Mouse (Mus musculus) C2C12 (cell line): ENCODE measurements around the gene Olfr721-ps1. TPM values are rescaled to one million over a fixed set of nuclear protein-coding genes. Genes with fewer than 3 reads are reported as not detected.

Source experiments
- H3K27me3 ChIP-seq: one replicate; pipeline ENCODE4 v1.6.1; 2011; ENCODE audit not compliant: control insufficient read depth, insufficient read depth, insufficient read length
- H3K36me3 ChIP-seq: one replicate; pipeline ENCODE4 v1.6.1; 2011; ENCODE audit not compliant: control insufficient read depth, insufficient read depth
- H3K4me3 ChIP-seq: one replicate; pipeline ENCODE4 v1.5.1; 2011; ENCODE audit warnings: mild to moderate bottlenecking, control low read depth; ENCODE audit not compliant: poor library complexity, insufficient read depth, severe bottlenecking
- H3K79me2 ChIP-seq: one replicate; pipeline ENCODE4 v1.6.1; 2011; ENCODE audit not compliant: control insufficient read depth, insufficient read depth
- H3K79me3 ChIP-seq: one replicate; pipeline ENCODE4 v1.6.1; 2011; ENCODE audit warnings: low read depth, control low read depth
- H3ac ChIP-seq: one replicate; pipeline ENCODE3; 2011; ENCODE audit warnings: low read depth; ENCODE audit not compliant: control insufficient read depth, insufficient read length
- CEBPB ChIP-seq: IDR thresholded peaks from one replicate; pipeline ENCODE4 v1.6.1; 2011; ENCODE audit warnings: low read depth, mild to moderate bottlenecking, control low read depth, moderate library complexity
- CTCF ChIP-seq: IDR thresholded peaks from one replicate; pipeline ENCODE4 v1.5.1; 2011; ENCODE audit not compliant: control insufficient read depth, insufficient read depth, insufficient read length
- FOSL1 ChIP-seq: IDR thresholded peaks from one replicate; pipeline ENCODE4 v1.8.0; 2011; ENCODE audit warnings: mild to moderate bottlenecking, low read length; ENCODE audit not compliant: poor library complexity, insufficient read depth, severe bottlenecking
- MAX ChIP-seq: IDR thresholded peaks from one replicate; pipeline ENCODE4 v1.6.1; 2011; ENCODE audit warnings: mild to moderate bottlenecking, control low read depth
- MYOD1 ChIP-seq: IDR thresholded peaks from one replicate; pipeline ENCODE4 v1.6.1; 2011; ENCODE audit warnings: low read depth; ENCODE audit not compliant: control insufficient read depth, insufficient read length
- MYOG ChIP-seq: IDR thresholded peaks from one replicate; pipeline ENCODE4 v1.6.1; 2011; ENCODE audit not compliant: control insufficient read depth, insufficient read length; ENCODE audit errors: extremely low read depth
- USF1 ChIP-seq: IDR thresholded peaks from one replicate; pipeline ENCODE4 v1.6.1; 2011; ENCODE audit warnings: low read depth, mild to moderate bottlenecking, control low read depth, moderate library complexity
- long read RNA-seq, 2 experiments: library from polyadenylated mRNA; unstranded; transcript quantifications; one replicate each; pipeline ENCODE4 v2.0.0; 2019 to 2020
- polyA plus RNA-seq: library from polyadenylated mRNA; unstranded; fragments of >200 nt; fragmentation: generic; extraction: Trizol; gene quantifications from one replicate; pipeline ENCODE4 v1.2.1, GENCODE M21; 2012; ENCODE audit warnings: missing spikeins

The Olfr721-ps1 gene
- not detected for polyA plus RNA-seq
- long read RNA-seq, experiment 1 = 0 reads
- long read RNA-seq, experiment 2 = 0 reads

DNA sequence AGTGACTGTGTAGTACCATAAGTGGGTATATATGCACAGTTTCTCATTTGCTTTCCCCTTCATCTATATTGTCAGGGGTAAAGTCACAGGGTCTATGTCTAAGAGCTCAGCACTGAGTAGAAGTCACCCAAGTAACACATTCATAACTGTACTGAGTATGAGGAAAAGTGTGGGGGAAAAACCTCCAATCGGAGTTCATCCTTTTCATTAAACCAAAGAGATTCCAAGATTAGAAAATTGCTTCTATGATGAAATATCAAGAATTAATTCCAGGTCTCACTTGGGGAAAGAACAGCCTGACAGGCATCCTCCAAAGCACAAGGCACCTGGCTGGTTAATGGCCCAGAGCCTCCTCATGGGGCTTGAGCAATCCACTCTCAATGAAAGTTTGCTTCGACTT, at the start of gene Olfr721-ps1:
Olfr721-ps1 (plus strand) TSS at position 301 of the 400 bp plus-strand sequence.
- Histone ChIP-seq H3K27me3 (no peaks in the 10 kb centered on the region), H3K79me2 (no peaks in the 10 kb centered on the region), H3K79me3 (no peaks in the 10 kb centered on the region), H3K4me3 (no peak within 1 kb of the TSS), H3ac (no peak within 1 kb of the TSS), H3K36me3 (no peaks in the 10 kb centered on the region)
- TF ChIP-seq MAX = no peak
- TF ChIP-seq MYOG = no peak
- TF ChIP-seq MYOD1 = no peak
- no peak for TF ChIP-seq CEBPB
- no peak for TF ChIP-seq USF1
- TF ChIP-seq CTCF = no peak
- TF ChIP-seq FOSL1 = no peak

DNA sequence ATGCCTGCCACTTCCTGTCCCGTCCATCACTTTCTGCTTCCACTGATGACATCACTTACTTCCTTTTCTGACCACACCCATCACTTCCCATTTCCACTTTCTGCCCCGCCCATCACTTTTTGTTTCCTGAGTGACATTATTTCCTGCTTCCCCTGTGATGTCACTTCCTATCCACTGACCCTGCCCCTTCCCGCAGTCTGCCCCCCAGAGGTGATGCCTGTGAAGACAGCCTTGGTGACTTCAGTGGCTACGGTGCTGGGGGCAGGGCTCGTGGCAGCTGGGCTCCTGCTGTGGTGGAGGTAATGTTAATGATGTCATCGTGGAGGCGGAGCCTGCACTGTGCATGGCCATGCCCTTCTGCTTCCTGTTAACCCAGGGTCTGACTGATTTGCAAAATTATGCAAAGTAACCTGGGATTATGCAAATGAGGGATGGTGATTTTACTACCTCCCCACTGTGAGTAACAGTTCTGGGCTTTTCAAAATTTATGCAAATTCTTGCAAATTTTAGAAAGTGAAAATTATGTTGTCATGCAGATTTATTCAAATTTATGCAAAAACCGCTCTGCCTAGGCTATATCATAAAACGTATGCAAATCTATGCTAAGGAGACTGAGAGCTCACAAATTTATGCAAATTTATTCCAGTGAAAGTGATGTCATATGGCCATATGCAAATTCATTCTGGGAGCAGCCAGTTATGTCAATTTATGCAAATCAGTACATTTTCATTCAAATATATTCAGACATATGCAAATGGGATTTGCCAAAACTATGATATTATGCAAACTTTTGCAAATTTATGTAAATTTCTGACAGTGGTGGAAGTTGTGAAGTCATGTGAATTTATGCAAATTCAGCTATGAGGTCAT, 49.1 kb upstream of the Olfr721-ps1 start:
- Histone ChIP-seq H3K79me3 (no peaks in the 10 kb centered on the region), H3K27me3 (no peaks in the 10 kb centered on the region), H3K79me2 (no peaks in the 10 kb centered on the region), H3K4me3 (no peak overlapping the region), H3ac (no peak overlapping the region), H3K36me3 (no peaks in the 10 kb centered on the region)
- TF ChIP-seq CEBPB (no peak), MYOD1 (no peak), FOSL1 (no peak), CTCF (no peak), USF1 (no peak), MAX (no peak), MYOG (no peak)

DNA sequence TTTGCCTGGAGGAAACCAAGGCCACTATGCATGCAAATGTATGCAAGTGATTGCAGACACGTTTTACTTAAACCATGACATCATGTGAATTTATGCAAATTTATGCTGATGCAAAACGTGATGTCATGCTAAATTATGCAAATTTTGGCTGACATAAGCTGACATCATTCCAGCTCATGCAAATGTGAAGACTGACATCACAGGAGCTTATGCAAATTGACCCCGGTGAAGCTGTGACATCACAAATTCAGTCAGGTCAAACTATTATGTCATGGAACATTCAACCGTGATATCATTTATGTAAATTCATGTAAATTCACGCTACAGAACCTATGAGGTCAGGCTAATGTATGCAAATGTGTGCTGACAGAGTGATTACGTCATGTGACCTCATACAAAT, 48.5 kb upstream of the Olfr721-ps1 start:
- Histone ChIP-seq H3ac (no peak overlapping the region), H3K27me3 (no peaks in the 10 kb centered on the region), H3K79me3 (no peaks in the 10 kb centered on the region), H3K36me3 (no peaks in the 10 kb centered on the region), H3K79me2 (no peaks in the 10 kb centered on the region), H3K4me3 (no peak overlapping the region)
- no peak for TF ChIP-seq CTCF
- no peak for TF ChIP-seq MYOD1
- no peak for TF ChIP-seq MYOG
- no peak for TF ChIP-seq USF1
- no peak for TF ChIP-seq MAX
- TF ChIP-seq CEBPB = no peak
- TF ChIP-seq FOSL1 = no peak

DNA sequence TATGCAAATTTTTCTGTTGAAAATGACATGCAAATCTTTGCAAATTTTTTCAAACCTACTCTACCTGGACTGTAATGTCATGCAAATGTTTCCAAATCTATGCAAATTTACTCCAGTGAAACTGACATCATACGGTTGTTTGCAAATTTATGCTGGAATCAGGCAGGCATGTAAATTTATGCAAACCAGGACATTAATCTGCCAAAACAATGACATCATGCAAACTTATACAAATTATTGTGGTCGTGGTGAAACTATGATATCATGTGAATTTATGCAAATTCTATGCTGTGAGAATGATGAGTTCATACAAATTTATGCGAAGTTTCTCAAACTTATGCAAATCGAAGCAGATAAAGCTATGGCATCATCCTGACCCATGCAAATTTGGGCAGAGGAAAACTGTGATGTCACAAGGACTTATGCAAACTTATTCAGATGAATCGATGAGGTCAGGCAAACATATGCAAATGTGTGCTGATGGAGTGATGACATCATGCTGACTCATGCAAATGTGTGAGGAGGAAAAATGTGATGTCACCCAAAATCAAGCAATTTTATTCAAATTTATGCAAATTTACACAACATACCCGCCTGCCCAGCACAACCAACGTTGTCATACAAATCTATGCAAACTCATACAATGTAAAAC, 47.9 kb upstream of the Olfr721-ps1 start:
- Histone ChIP-seq H3K4me3 (no peak overlapping the region), H3K27me3 (no peaks in the 10 kb centered on the region), H3K79me3 (no peaks in the 10 kb centered on the region), H3ac (no peak overlapping the region), H3K36me3 (no peaks in the 10 kb centered on the region), H3K79me2 (no peaks in the 10 kb centered on the region)
- no peak for TF ChIP-seq CEBPB
- no peak for TF ChIP-seq MYOG
- TF ChIP-seq MYOD1 = no peak
- TF ChIP-seq USF1 = no peak
- no peak for TF ChIP-seq MAX
- TF ChIP-seq CTCF = no peak
- no peak for TF ChIP-seq FOSL1

DNA sequence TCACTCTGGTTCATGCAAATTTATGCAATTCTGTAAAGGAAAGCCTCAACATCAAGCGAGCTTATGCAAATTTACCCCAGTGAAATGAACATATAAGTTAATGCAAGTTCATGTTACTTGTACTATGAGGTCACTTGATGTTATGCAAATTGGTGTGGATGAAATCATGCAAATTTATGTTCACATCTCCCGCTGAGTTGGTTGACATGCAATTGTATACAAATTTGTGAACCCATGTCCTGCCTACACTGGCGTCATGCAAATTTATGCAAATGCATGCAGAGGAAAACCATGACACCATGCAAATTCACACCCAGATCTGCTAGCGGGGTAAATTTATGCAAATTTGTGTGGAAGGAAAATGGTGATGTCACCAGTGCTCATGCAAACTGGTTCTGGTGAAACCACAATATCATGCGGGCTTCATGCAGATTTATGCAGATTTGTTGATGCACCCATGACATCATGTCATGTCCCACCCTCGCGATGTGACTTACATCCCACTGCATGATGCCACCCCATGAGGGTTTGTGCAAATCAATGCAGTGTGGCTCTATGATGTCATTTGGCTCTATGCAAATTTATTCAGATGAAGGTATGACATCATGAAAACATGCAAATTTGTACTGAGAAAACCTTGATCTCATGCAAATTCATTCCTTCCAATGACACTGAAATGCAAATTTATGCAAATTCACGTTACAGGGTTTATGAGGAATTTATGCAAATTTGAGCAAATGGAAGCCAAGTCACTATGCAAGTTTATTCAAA, 47.2 kb upstream of the Olfr721-ps1 start:
- no peak overlapping the region for H3K4me3 ChIP-seq
- H3K79me3 ChIP-seq = no peaks in the 10 kb centered on the region
- no peaks in the 10 kb centered on the region for H3K36me3 ChIP-seq
- no peaks in the 10 kb centered on the region for H3K27me3 ChIP-seq
- no peak for TF ChIP-seq CTCF
- TF ChIP-seq MAX = no peak
- TF ChIP-seq FOSL1 = no peak
- TF ChIP-seq MYOG = no peak
- TF ChIP-seq MYOD1 = no peak
- no peak for TF ChIP-seq CEBPB
- TF ChIP-seq USF1 = no peak
- no peaks in the 10 kb centered on the region for H3K79me2 ChIP-seq
- H3ac ChIP-seq = no peak overlapping the region
